Mouse (Mus musculus): ENCODE measurements around the gene Cnpy1.

DNA sequence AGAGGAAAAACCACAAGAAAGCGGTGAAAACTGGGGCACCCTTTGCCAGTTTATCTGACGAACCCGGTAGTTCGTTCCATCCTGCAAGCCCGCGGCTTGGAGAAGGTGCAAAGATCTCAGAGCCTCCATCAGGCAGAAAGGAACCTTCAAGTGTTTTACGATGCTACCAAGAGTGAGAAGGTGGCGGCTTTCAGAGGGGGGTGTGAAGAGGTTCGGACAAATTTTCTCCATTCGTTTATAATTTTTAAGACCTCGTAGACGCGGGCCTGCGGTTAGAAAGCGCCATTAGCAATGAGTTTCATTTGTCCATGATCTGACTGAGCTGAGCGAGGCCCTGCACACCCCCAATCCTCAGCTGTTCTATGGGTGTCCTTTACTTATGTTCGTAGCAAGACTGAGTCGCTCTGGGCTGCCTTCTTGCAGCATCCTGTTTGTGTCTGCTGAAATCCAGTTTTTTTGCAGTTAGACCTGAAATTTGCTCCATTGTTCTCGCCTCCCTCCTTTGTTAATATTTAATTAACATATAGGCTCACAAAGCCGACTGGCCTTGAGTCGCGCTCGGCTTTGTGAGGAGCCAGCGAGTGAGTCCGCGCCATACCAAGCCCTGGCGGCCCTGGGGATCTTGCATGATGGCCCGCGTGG lies 77.9 kb downstream of the Cnpy1 start:
- TF ChIP-seq TCF3 (IDR thresholded peaks at IDR 0.05; ENCODE audit: insufficient read length, low read depth) (no peak), POLR2A (IDR thresholded peaks at IDR 0.05; ENCODE audit: insufficient read length, low read depth) (no peak), REST (IDR thresholded peaks at IDR 0.05; ENCODE audit: insufficient read depth, insufficient read length) (no peak), TCF12 (IDR thresholded peaks at IDR 0.05; ENCODE audit: insufficient read depth, poor library complexity, severe bottlenecking) (no peak), CEBPB (IDR thresholded peaks at IDR 0.05; ENCODE audit: insufficient read depth, poor library complexity, severe bottlenecking) (no peak), POLR2AphosphoS2 (IDR thresholded peaks at IDR 0.05; ENCODE audit: insufficient read length, low read depth) (no peak), E2F4 (IDR thresholded peaks at IDR 0.05; ENCODE audit: insufficient read depth) (no peak), USF1 (IDR thresholded peaks at IDR 0.05; ENCODE audit: low read depth) (no peak), MAX (IDR thresholded peaks at IDR 0.05; ENCODE audit: low read depth) (no peak)

Data from myocyte (in vitro differentiated cells).